Mouse (Mus musculus): ENCODE data around the gene Notum. TPM values are rescaled to one million over a fixed set of nuclear protein-coding genes. Genes with fewer than 3 reads are reported as not detected.
A peak's percentile ranks its signal among the peaks of the same experiment; 100 is the strongest.

The Notum gene
- total RNA-seq (2018; cell fraction: chromatin; rRNA removed): 1 to 10 TPM in 2 of 26 experiments, under 1 TPM in 1, not detected in 23; 0.80 to 3.0 (median 1.0) TPM
- total RNA-seq (2018; cell fraction: cytosol; rRNA removed): under 1 TPM in 4 of 26 experiments, not detected in 22; 0.09 to 0.19 (median 0.11) TPM
- total RNA-seq (2018; cell fraction: nucleus; rRNA removed): under 1 TPM in 3 of 26 experiments, not detected in 23; 0.58 to 0.79 (median 0.62) TPM
- not detected in 3 replicates for polyA plus RNA-seq (2018)

GRCm38 (mm10) chr11:120661076-120661460, at the start of gene Notum:
Gene Notum, minus strand, starts transcription at chr11:120661175.
- 6% methylated on average over 30 of the region's 35 CpGs for WGBS (ENCODE audit: missing documents)
- Histone ChIP-seq H3K4me3 (ENCODE audit: inconsistent target) (no peak within 1 kb of the TSS), H3K27ac (no peak within 1 kb of the TSS), H3K79me2 (ENCODE audit: inconsistent target) (no peaks in the 10 kb centered on the region), H3K36me3 (ENCODE audit: inconsistent target) (no peaks in the 10 kb centered on the region)

DNA sequence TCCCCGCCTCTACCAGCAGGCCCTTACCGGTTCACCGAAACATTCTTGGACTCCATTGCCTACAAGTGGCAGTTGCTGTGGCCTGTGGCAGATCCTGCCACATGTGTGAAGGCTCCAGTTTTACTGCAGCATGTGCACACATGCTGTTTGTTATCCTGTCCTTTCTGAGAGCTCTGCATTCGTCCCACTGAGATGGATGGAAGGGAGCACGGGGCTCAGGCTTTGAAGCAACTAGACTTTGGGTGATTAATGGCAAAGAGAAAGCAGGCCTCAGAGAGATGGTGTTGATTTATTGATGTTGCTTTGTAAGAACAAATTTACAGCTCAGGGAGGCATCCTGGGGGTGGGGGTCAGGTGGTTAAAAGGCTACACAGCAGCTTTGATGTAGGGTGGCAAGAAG, 49.7 kb upstream of the Notum start:
- peaks cover 8% of the 10 kb centered on the region for H3K36me3 ChIP-seq (ENCODE audit: inconsistent target)
- no peaks in the 10 kb centered on the region for H3K79me2 ChIP-seq (ENCODE audit: inconsistent target)
- no peak overlapping the region for H3K27ac ChIP-seq
- WGBS (ENCODE audit: missing documents): 97% methylated on average over 5 of the region's 5 CpGs
- H3K4me3 ChIP-seq (ENCODE audit: inconsistent target): no peak overlapping the region

- H3K27ac ChIP-seq: no peak overlapping the region
- H3K79me2 ChIP-seq (ENCODE audit: inconsistent target): no peaks in the 10 kb centered on the region
- 96% methylated on average over 2 of the region's 2 CpGs for WGBS (ENCODE audit: missing documents)
- no peak overlapping the region for H3K4me3 ChIP-seq (ENCODE audit: inconsistent target)
- peaks cover 8% of the 10 kb centered on the region for H3K36me3 ChIP-seq (ENCODE audit: inconsistent target)
These were observed 48.6 kb upstream of the Notum start for GRCm38 (mm10) chr11:120709551-120709950.

GRCm38 (mm10) chr11:120707969-120708368, 47.0 kb upstream of the Notum start:
- Histone ChIP-seq H3K4me3 (ENCODE audit: inconsistent target) (no peak overlapping the region), H3K36me3 (ENCODE audit: inconsistent target) (peaks cover 17% of the 10 kb centered on the region), H3K27ac (no peak overlapping the region), H3K79me2 (ENCODE audit: inconsistent target) (no peaks in the 10 kb centered on the region)
- WGBS (ENCODE audit: missing documents): 88% methylated on average over 5 of the region's 5 CpGs

- 90% methylated on average over 9 of the region's 12 CpGs for WGBS (ENCODE audit: missing documents)
- no peak overlapping the region for H3K4me3 ChIP-seq (ENCODE audit: inconsistent target)
- H3K27ac ChIP-seq: no peak overlapping the region
- peaks cover 24% of the 10 kb centered on the region for H3K36me3 ChIP-seq (ENCODE audit: inconsistent target)
- no peaks in the 10 kb centered on the region for H3K79me2 ChIP-seq (ENCODE audit: inconsistent target)
These were observed 46.2 kb upstream of the Notum start for GRCm38 (mm10) chr11:120707225-120707624.

DNA sequence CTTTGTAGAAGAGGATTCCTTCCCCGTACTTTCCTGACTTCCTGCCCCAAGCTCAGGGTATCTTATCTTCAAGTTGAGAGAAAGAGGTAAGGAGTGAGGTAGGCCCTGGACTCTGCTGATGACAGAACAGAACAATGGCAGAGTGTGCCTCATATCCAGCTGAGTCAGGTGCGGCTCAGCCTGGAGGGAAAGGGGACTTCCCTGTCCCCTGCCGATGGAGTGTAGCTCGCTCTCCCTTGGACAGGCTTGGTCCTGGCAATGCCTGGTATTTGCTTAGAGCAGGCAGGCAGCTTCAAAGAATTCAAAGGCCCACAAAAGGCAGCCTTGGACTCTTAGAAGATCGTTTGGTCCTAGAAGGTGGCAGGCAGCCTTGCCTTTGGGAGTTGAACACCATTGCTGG, 45.1 kb upstream of the Notum start:
- H3K4me3 ChIP-seq (ENCODE audit: inconsistent target): no peak overlapping the region
- no peaks in the 10 kb centered on the region for H3K79me2 ChIP-seq (ENCODE audit: inconsistent target)
- H3K27ac ChIP-seq: no peak overlapping the region
- WGBS (ENCODE audit: missing documents): 90% methylated on average over 5 of the region's 5 CpGs
- H3K36me3 ChIP-seq (ENCODE audit: inconsistent target): peaks cover 35% of the 10 kb centered on the region

- Histone ChIP-seq H3K79me2 (ENCODE audit: inconsistent target) (no peaks in the 10 kb centered on the region), H3K36me3 (ENCODE audit: inconsistent target) (peaks cover 34% of the 10 kb centered on the region; the same call in 1 of the 2 replicates), H3K4me3 (ENCODE audit: inconsistent target) (no peak overlapping the region), H3K27ac (no peak overlapping the region)
- 87% methylated on average over 8 of the region's 8 CpGs for WGBS (ENCODE audit: missing documents)
These were observed 43.7 kb upstream of the Notum start for GRCm38 (mm10) chr11:120704486-120705325.

DNA sequence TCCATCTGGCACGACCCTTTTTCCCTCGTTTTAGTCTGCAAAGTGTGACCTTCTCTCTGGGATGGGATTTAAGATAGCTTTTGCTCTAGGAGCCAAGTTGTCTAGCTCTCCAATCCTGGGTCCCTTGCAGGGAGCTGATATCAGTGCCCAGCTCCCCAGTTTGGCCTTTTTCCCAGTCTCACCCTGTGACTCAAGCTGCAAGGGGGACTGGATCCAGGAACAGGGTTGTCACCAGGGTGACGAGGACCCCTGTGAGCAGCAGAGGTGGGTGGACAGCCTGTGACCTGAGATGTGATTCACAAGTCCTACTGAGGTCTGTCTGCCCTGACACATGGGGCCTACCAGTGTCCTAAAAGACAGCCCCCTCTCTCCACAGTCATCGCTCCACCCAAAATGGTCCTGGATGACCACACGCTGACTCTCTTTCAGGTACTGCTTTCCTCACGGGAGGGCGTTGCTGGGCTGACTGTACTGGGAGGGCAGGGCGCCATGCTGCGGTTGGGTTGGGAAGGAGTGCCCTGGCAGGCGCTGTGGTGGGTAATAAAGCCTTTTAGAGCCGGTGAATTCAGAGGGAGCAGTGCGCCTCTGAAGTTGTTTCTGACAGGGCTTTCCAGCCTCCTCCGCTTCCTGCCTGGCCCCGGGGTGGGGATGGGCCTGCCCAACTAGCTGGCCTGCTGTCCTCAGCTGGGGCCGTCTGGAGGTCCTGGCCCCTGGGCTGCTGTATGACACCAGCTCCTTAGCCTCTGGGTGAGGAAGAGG, 42.9 kb upstream of the Notum start:
- Histone ChIP-seq H3K27ac (no peak overlapping the region), H3K4me3 (ENCODE audit: inconsistent target) (no peak overlapping the region), H3K79me2 (ENCODE audit: inconsistent target) (no peaks in the 10 kb centered on the region), H3K36me3 (ENCODE audit: inconsistent target) (peaks cover 34% of the 10 kb centered on the region; the same call in 1 of the 2 replicates)
- WGBS (ENCODE audit: missing documents): 96% methylated on average over 15 of the region's 15 CpGs

DNA sequence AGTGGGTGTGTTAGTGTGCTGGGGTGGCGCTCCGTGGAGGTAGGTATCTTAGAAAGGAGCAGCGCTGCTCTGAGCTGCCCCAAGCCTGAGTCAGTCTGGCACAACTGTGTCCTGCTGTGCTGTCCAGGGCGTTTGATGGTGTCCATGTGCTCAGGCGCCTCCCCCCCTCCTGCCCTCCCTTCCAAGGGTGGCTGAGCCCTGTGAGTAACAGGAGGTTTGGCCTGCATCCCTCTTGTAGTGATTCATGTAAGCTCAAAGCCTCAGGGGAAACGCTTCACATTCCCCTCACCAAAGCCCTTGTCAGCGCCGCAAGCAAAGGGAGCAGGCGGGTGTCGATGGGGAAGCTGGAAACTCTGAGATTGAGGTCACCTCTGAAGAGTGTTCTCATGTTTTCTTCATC, 36.8 kb upstream of the Notum start:
- peaks cover 52% of the 10 kb centered on the region; the same call in 1 of the 2 replicates for H3K36me3 ChIP-seq (ENCODE audit: inconsistent target)
- 91% methylated on average over 10 of the region's 10 CpGs for WGBS (ENCODE audit: missing documents)
- H3K27ac ChIP-seq: no peak overlapping the region
- no peaks in the 10 kb centered on the region; the same call in 1 of the 2 replicates for H3K79me2 ChIP-seq (ENCODE audit: inconsistent target)
- no peak overlapping the region for H3K4me3 ChIP-seq (ENCODE audit: inconsistent target)

GRCm38 (mm10) chr11:120696568-120696967, 35.6 kb upstream of the Notum start:
- no peak overlapping the region for H3K4me3 ChIP-seq (ENCODE audit: inconsistent target)
- peaks cover 41% of the 10 kb centered on the region; the same call in 1 of the 2 replicates for H3K36me3 ChIP-seq (ENCODE audit: inconsistent target)
- 97% methylated on average over 6 of the region's 6 CpGs for WGBS (ENCODE audit: missing documents)
- no peaks in the 10 kb centered on the region; the same call in 1 of the 2 replicates for H3K79me2 ChIP-seq (ENCODE audit: inconsistent target)
- no peak overlapping the region for H3K27ac ChIP-seq

GRCm38 (mm10) chr11:120695641-120696040, 34.7 kb upstream of the Notum start:
- Histone ChIP-seq H3K27ac (no peak overlapping the region), H3K79me2 (ENCODE audit: inconsistent target) (no peaks in the 10 kb centered on the region; the same call in 1 of the 2 replicates), H3K4me3 (ENCODE audit: inconsistent target) (no peak overlapping the region), H3K36me3 (ENCODE audit: inconsistent target) (peaks cover 31% of the 10 kb centered on the region; the same call in 1 of the 2 replicates)
- WGBS (ENCODE audit: missing documents): 90% methylated on average over 12 of the region's 12 CpGs

- Histone ChIP-seq H3K27ac (no peak overlapping the region), H3K4me3 (ENCODE audit: inconsistent target) (no peak overlapping the region), H3K36me3 (ENCODE audit: inconsistent target) (peaks cover 29% of the 10 kb centered on the region; the same call in 1 of the 2 replicates), H3K79me2 (ENCODE audit: inconsistent target) (no peaks in the 10 kb centered on the region; the same call in 1 of the 2 replicates)
- WGBS (ENCODE audit: missing documents): 97% methylated on average over 4 of the region's 4 CpGs
These were observed 34.2 kb upstream of the Notum start for GRCm38 (mm10) chr11:120695184-120695583.

DNA sequence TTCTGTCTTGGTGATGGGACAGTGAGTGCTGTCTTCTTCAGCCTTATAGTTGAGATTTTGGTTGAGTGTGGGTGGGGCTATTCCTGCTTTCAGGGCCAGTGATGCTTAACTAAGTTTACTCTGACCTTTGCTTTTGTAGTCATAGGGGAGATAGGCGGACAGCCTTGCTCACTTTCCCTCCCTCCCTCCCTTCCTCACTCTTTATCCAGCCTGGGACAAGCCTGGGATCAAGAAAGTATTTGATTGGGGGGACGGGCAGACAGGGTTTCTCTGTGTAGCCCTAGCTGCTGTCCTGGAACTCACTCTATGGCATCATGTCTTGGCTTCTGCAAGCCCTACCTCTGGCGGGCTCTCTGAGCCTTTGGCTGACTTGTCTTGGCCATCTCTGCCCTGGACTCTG, 32.5 kb upstream of the Notum start:
- Histone ChIP-seq H3K36me3 (ENCODE audit: inconsistent target) (peaks cover 38% of the 10 kb centered on the region; the same call in 1 of the 2 replicates), H3K4me3 (ENCODE audit: inconsistent target) (no peak overlapping the region), H3K27ac (no peak overlapping the region), H3K79me2 (ENCODE audit: inconsistent target) (no peaks in the 10 kb centered on the region; the same call in 1 of the 2 replicates)
- WGBS (ENCODE audit: missing documents): 97% methylated on average over 3 of the region's 3 CpGs

GRCm38 (mm10) chr11:120692471-120693011, 31.6 kb upstream of the Notum start:
- Histone ChIP-seq H3K79me2 (ENCODE audit: inconsistent target) (no peaks in the 10 kb centered on the region; the same call in 1 of the 2 replicates), H3K27ac (peak overlapping the region; percentile 16), H3K36me3 (ENCODE audit: inconsistent target) (peaks cover 40% of the 10 kb centered on the region; the same call in 1 of the 2 replicates), H3K4me3 (ENCODE audit: inconsistent target) (no peak overlapping the region)
- WGBS (ENCODE audit: missing documents): 77% methylated on average over 4 of the region's 4 CpGs

Data from macrophage (primary cell).